Comparison of ENCODE assay signal across 14 mouse cellular contexts in genomic region chr19:28836651-28837410, GRCm38 (mm10). TPM values are rescaled to one million over a fixed set of nuclear protein-coding genes. Genes with fewer than 3 reads are reported as not detected.
DNase-seq lines count a peak whose midpoint lies in the region; ATAC-seq and TF ChIP-seq lines count a peak whose summit lies in the region.
"Had no signal": no experiment of that assay in that cellular context is flagged by ENCODE, and none has a peak within 500 bp of the region (broad histone marks: within the 10 kb centered on the region; RNA-seq: fewer than 3 reads in every experiment).

No protein-coding gene starts in this region.

- no peak for TF ChIP-seq CTCF in kidney, postnatal 0 days (IDR thresholded peaks at IDR 0.05; ENCODE audit: low read depth)

- WGBS in hindbrain, embryonic 15.5 days: 74% methylated on average over 11 of the region's 11 CpGs
- 69% methylated on average over 11 of the region's 11 CpGs for WGBS in hindbrain, embryonic 12.5 days
- WGBS in kidney, postnatal 0 days: 66% methylated on average over 11 of the region's 11 CpGs

- H3K27me3 ChIP-seq in hindbrain, embryonic 15.5 days: no peaks in the 10 kb centered on the region
- peaks cover 17% of the 10 kb centered on the region for H3K27me3 ChIP-seq in hindbrain, embryonic 12.5 days
- H3K27me3 ChIP-seq in kidney, postnatal 0 days (ENCODE audit: insufficient read depth, low read length): no peaks in the 10 kb centered on the region
- H3K27me3 ChIP-seq: CH12.LX had no signal

- H3K4me3 ChIP-seq in hindbrain, embryonic 15.5 days: 0 out of 2 replicates have a peak overlapping the region, but pooled peaks have one; percentile 60
- H3K4me3 ChIP-seq in hindbrain, embryonic 12.5 days: no peak overlapping the region
- no peak overlapping the region for H3K4me3 ChIP-seq in kidney, postnatal 0 days (replicated peaks; ENCODE audit: low read depth, low read length)
- H3K4me3 ChIP-seq: heart, embryonic 15.5 days had no signal

- H3K27ac ChIP-seq in hindbrain, embryonic 15.5 days (replicated peaks): no peak overlapping the region
- no peak overlapping the region for H3K27ac ChIP-seq in hindbrain, embryonic 12.5 days
- H3K27ac ChIP-seq in kidney, postnatal 0 days: peak overlapping the region; percentile 26; the same call in 1 of the 2 replicates
- H3K27ac ChIP-seq: heart, embryonic 15.5 days had no signal

- H3K9me3 ChIP-seq in hindbrain, embryonic 15.5 days: no peaks in the 10 kb centered on the region
- no peaks in the 10 kb centered on the region for H3K9me3 ChIP-seq in hindbrain, embryonic 12.5 days (replicated peaks)
- H3K9me3 ChIP-seq in kidney, postnatal 0 days (replicated peaks; ENCODE audit: low read length): no peaks in the 10 kb centered on the region
- H3K9me3 ChIP-seq: heart, embryonic 15.5 days had no signal

- ATAC-seq in hindbrain, embryonic 15.5 days (ENCODE audit: low FRiP score, low read depth): no peak
- ATAC-seq in hindbrain, embryonic 12.5 days (ENCODE audit: low FRiP score): no peak
- peak; percentile 77 for ATAC-seq in kidney, postnatal 0 days (replicated peaks; ENCODE audit: low FRiP score, low read depth)
- ATAC-seq: intestine, postnatal 0 days had no signal

- no peak overlapping the region for H3K9ac ChIP-seq in hindbrain, embryonic 15.5 days
- H3K9ac ChIP-seq in hindbrain, embryonic 12.5 days: no peak overlapping the region
- no peak overlapping the region for H3K9ac ChIP-seq in kidney, postnatal 0 days (ENCODE audit: low read depth, low read length)
- H3K9ac ChIP-seq: heart, embryonic 15.5 days had no signal

- DNase-seq in adipocyte (ENCODE audit: low spot score): peak; percentile 18
- peak; percentile 11 for DNase-seq in cerebellum, adult 8-10 months
- no peak for DNase-seq in kidney, postnatal 0 days (ENCODE audit: low spot score)
- no peak for DNase-seq in adrenal gland, postnatal 14 days
- no peak for DNase-seq in frontal cortex, postnatal 25 days (ENCODE audit: low spot score in 2 of 2)
- no peak for DNase-seq in right cerebral cortex, postnatal 25 days
- DNase-seq: adrenal gland, postnatal 36 days; left cerebral cortex, postnatal 4 days had no signal

- H3K4me1 ChIP-seq in hindbrain, embryonic 15.5 days (replicated peaks): peaks cover 18% of the 10 kb centered on the region
- peaks cover 4% of the 10 kb centered on the region; the same call in 1 of the 2 replicates for H3K4me1 ChIP-seq in hindbrain, embryonic 12.5 days
- 0 out of 2 replicates have a peak, but pooled peaks cover 6% of the 10 kb centered on the region for H3K4me1 ChIP-seq in kidney, postnatal 0 days (replicated peaks; ENCODE audit: insufficient read depth, low read length)

- peak overlapping the region; percentile 68 for H3K4me2 ChIP-seq in hindbrain, embryonic 15.5 days
- H3K4me2 ChIP-seq in hindbrain, embryonic 12.5 days (replicated peaks): no peak overlapping the region
- H3K4me2 ChIP-seq in kidney, postnatal 0 days (ENCODE audit: low read length): no peak overlapping the region

- no peaks in the 10 kb centered on the region for H3K36me3 ChIP-seq in hindbrain, embryonic 15.5 days
- H3K36me3 ChIP-seq in hindbrain, embryonic 12.5 days: no peaks in the 10 kb centered on the region
- no peaks in the 10 kb centered on the region for H3K36me3 ChIP-seq in kidney, postnatal 0 days (ENCODE audit: insufficient read depth, low read length)
- H3K36me3 ChIP-seq: heart, embryonic 15.5 days had no signal

RNA-seq across cellular contexts. Expression of gene Slc1a1, which starts 2.0 kb away (rescaled TPM):
- polyA plus RNA-seq in hindbrain, embryonic 15.5 days (2015; fragmentation: Nextera tagmentation; extraction: Ambion mirVana): 37.8 and 44.5 TPM in 2 replicates
- polyA plus RNA-seq in hindbrain, embryonic 12.5 days (2016; fragmentation: Nextera tagmentation; extraction: Ambion mirVana): 5.9 and 7.8 TPM in 2 replicates
- 20.5 and 22.8 TPM in 2 replicates for polyA plus RNA-seq in kidney, postnatal 0 days (2015; fragmentation: Nextera tagmentation; extraction: Ambion mirVana)
- total RNA-seq in adrenal gland, postnatal 14 days (2021): 1.4 and 1.6 TPM in 2 replicates
- total RNA-seq: common myeloid progenitor, adult 5-6 weeks had no signal

Comparison
In these comparisons a context has a peak if more than half of its experiments do, and no peak if none do; other contexts are left out.
1. DNase-seq: peak in adipocyte (single experiment) and cerebellum, adult 8-10 months (single experiment); none in kidney, postnatal 0 days (single experiment), adrenal gland, postnatal 14 days (single experiment), frontal cortex, postnatal 25 days (0 of 2) and right cerebral cortex, postnatal 25 days (single experiment).